Mouse (Mus musculus) frontal cortex, postnatal 10 days (tissue): ENCODE data around the gene Ttyh2.

Experiments used
- DNase-seq, 2 experiments: peaks; one replicate each; pipeline ENCODE4 v3.0.0; 2022; ENCODE audit warnings: low spot score in 2 of 2, mixed read lengths in 1 of 2

Gene Ttyh2

DNA sequence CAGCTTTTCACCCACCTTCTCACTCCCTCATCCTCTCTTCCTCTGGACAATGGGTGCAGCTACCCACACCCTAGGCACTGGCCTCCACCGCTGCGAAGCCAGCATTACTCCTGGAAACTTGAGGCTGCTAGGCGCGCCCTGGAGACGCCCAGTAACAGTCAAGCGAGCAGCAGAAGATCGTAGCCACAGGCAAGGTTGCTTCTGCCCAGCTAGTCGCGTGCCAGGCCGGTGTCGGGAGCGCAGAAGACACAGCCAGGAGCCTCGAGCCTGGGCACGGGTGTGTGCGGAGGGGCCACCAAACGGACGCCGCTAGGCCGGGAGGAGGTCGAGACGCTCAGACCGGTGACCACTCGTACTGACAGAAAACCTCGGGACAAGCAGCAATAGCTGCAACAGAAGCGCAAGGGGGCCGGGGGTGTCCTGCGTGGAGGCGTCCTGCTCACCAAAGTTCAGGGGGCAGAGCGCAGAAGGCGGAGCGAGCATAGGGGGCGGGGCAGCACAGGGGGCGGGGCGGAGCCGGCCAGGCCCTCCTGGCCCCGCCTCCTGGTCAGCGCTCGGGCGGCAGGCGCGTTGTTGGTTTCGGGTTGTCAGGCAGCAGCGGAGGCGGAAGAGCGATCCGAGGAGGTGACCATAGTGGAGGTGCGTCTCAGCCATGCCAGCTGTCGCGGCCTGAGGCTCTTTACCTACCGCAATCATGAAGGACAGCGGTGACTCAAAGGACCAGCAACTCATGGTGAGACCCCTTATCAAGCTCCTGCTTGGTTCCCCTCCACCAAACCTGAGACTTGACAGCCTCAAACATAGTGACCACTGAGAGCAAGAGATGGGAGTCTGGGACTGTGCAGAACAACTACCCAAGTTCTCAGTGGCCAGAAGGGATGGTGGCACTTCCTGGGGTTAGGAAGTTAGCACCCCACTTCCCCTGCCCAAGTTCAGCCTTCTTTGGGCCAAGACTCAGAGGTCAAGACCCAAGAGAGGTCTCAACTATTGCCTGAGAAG lies 89.9 kb downstream of the Ttyh2 start, which contains the start of gene Kif19a:
Gene Kif19a, plus strand, starts transcription at position 569 of the 999 bp plus-strand sequence.
- no peak for DNase-seq

DNA sequence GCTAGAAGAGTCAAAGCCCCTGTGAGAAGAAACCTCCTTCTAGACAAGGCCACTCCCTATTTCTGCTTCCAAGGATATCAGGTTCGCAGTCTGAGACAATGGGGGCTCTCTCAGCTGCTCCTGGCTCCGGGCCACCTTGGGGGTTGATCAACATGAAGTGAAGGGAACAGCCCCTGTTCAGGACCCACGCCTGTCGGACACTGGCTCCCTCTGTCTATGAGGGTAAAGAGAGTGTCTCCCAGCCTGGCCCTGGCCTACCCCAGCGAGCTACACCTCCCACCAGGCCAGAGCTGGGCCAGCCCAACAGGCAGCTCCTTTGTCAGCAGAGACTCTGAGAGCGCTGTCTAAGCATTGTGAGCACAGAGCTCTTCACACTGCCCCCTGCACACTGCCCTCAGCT lies 94.7 kb downstream of the Ttyh2 start:
- DNase-seq = no peak
